Mouse (Mus musculus): ENCODE measurements at regions not wholly inside any gene's neighbourhood (a gene's known extent, or its start where the extent isn't known, plus 50 kb on each side); places are given as distances from the start of the nearest gene placed in this dataset.

- peaks cover 4 to 9% of the 10 kb centered on the region in 2 experiments; a peak in 2 of 4 replicates for H3K4me1 ChIP-seq (ENCODE audit: control insufficient read depth in 1 of 2, insufficient read depth in 2 of 2)
- dilution Hi-C loops (cut with MboI; ENCODE audit: extremely low pct_ligation_motif_present, extremely low pct_unique_long_range_greater_than_20kb, low sequenced_read_pairs): no loop called here
- no peak for DNase-seq (ENCODE audit: extremely low read depth)
- no peak overlapping the region for H3K4me3 ChIP-seq (replicated peaks in 1 of 3; ENCODE audit: low read depth in 2 of 3, low read length in 2 of 3, poor library complexity in 1 of 3)
- no peaks in the 10 kb centered on the region for H3K27me3 ChIP-seq (replicated peaks)
- H3K27ac ChIP-seq (ENCODE audit: insufficient read depth, low read depth): no peak overlapping the region
- H3K79me2 ChIP-seq (replicated peaks; ENCODE audit: control insufficient read depth, extremely low read depth, insufficient read depth, poor library complexity, severe bottlenecking): no peaks in the 10 kb centered on the region
- H3K9ac ChIP-seq (ENCODE audit: insufficient read depth, low read depth): no peak overlapping the region
- H3K4me2 ChIP-seq (ENCODE audit: insufficient read depth, low read depth, poor library complexity, severe bottlenecking): no peak overlapping the region
- H3K36me3 ChIP-seq (replicated peaks in 1 of 2; ENCODE audit: control insufficient read depth in 1 of 2, insufficient read depth in 1 of 2, low read length in 1 of 2): no peaks in the 10 kb centered on the region
- TF ChIP-seq ELF1 (IDR thresholded peaks at IDR 0.05; ENCODE audit: low read depth, low read length) (no peak), MEF2A (IDR thresholded peaks at IDR 0.05; ENCODE audit: borderline replicate concordance, low read depth, low read length) (no peak), CHD1 (IDR thresholded peaks at IDR 0.05; ENCODE audit: low read depth, low read length) (no peak), ZNF384 (IDR thresholded peaks at IDR 0.05; ENCODE audit: low read depth, low read length) (no peak)
- no peaks in the 10 kb centered on the region for H3K9me3 ChIP-seq (replicated peaks; ENCODE audit: low read length)
- in situ Hi-C loops (cut with MboI; ENCODE audit: low pct_ligation_motif_present, low pct_unique_long_range_greater_than_20kb, low sequenced_read_pairs): no loop called here
Measured at GRCm38 (mm10) chr2:21975547-21975946, 251.8 kb upstream of the Myo3a start.

- H3K27ac ChIP-seq (ENCODE audit: insufficient read depth, low read depth): no peak overlapping the region
- in situ Hi-C loops (cut with MboI; ENCODE audit: low pct_ligation_motif_present, low pct_unique_long_range_greater_than_20kb, low sequenced_read_pairs): no loop called here
- no peak overlapping the region for H3K4me3 ChIP-seq (replicated peaks in 1 of 3; ENCODE audit: low read depth in 2 of 3, low read length in 2 of 3, poor library complexity in 1 of 3)
- H3K79me2 ChIP-seq (replicated peaks; ENCODE audit: control insufficient read depth, extremely low read depth, insufficient read depth, poor library complexity, severe bottlenecking): no peaks in the 10 kb centered on the region
- TF ChIP-seq CHD2 (IDR thresholded peaks at IDR 0.05; ENCODE audit: low read length): peak; percentile 31; the same call in 1 of the 2 replicates
- peak; percentile 31; the same call in 1 of the 2 replicates for TF ChIP-seq ETS1 (conservative IDR thresholded peaks at IDR 0.05; ENCODE audit: low read depth, low read length)
- no peak for TF ChIP-seq ZKSCAN1 (IDR thresholded peaks at IDR 0.05; ENCODE audit: borderline replicate concordance, low read depth, low read length)
- TF ChIP-seq JUND (conservative IDR thresholded peaks at IDR 0.05; ENCODE audit: low read depth, low read length): peak; percentile 51
- no peak for TF ChIP-seq TCF12 (IDR thresholded peaks at IDR 0.05; ENCODE audit: low read depth, low read length)
- no peak for TF ChIP-seq HCFC1 (IDR thresholded peaks at IDR 0.05; ENCODE audit: low read depth, low read length)
- no peak for TF ChIP-seq ELF1 (IDR thresholded peaks at IDR 0.05; ENCODE audit: low read depth, low read length)
- no peak for TF ChIP-seq JUN (IDR thresholded peaks at IDR 0.05; ENCODE audit: insufficient read depth, low read depth, low read length)
- no peak for TF ChIP-seq USF2 (conservative IDR thresholded peaks at IDR 0.05; ENCODE audit: low read depth, low read length)
- no peak for TF ChIP-seq BHLHE40 (IDR thresholded peaks at IDR 0.05; ENCODE audit: low read depth, low read length)
- no peak for TF ChIP-seq EP300 (IDR thresholded peaks at IDR 0.05; ENCODE audit: low read length)
- TF ChIP-seq E2F4 (IDR thresholded peaks at IDR 0.05; ENCODE audit: insufficient replicate concordance, low read depth, low read length): no peak
- no peak for TF ChIP-seq PAX5 (IDR thresholded peaks at IDR 0.05; ENCODE audit: low read length)
- TF ChIP-seq IRF4 (IDR thresholded peaks at IDR 0.05; ENCODE audit: low read depth, low read length): peak; percentile 81
- TF ChIP-seq MAX (IDR thresholded peaks at IDR 0.05; ENCODE audit: low read length): no peak
- TF ChIP-seq MAFK (IDR thresholded peaks at IDR 0.05; ENCODE audit: insufficient replicate concordance, low read length): peak; percentile 88
- no peak for TF ChIP-seq ZC3H11A (IDR thresholded peaks at IDR 0.05; ENCODE audit: low read depth, low read length)
- H3K9me3 ChIP-seq (replicated peaks; ENCODE audit: low read length): no peaks in the 10 kb centered on the region
- DNase-seq (ENCODE audit: extremely low read depth): peak; percentile 36
- H3K4me1 ChIP-seq (ENCODE audit: control insufficient read depth in 1 of 2, insufficient read depth in 2 of 2): peaks cover 4 to 9% of the 10 kb centered on the region in 2 experiments; a peak in 2 of 4 replicates
- H3K36me3 ChIP-seq (replicated peaks in 1 of 2; ENCODE audit: control insufficient read depth in 1 of 2, insufficient read depth in 1 of 2, low read length in 1 of 2): no peaks in the 10 kb centered on the region
- no peak overlapping the region for H3K4me2 ChIP-seq (ENCODE audit: insufficient read depth, low read depth, poor library complexity, severe bottlenecking)
- H3K27me3 ChIP-seq (replicated peaks): no peaks in the 10 kb centered on the region
- dilution Hi-C loops (cut with MboI; ENCODE audit: extremely low pct_ligation_motif_present, extremely low pct_unique_long_range_greater_than_20kb, low sequenced_read_pairs): no loop called here
- no peak overlapping the region for H3K9ac ChIP-seq (ENCODE audit: insufficient read depth, low read depth)
Measured at GRCm38 (mm10) chr2:21976337-21976736, 251.0 kb upstream of the Myo3a start.
